Mouse (Mus musculus) granulocyte monocyte progenitor cell, adult 5-6 weeks (primary cell): Measurements from ENCODE around the gene Bbs9. TPM values are rescaled to one million over a fixed set of nuclear protein-coding genes. Genes with fewer than 3 reads are reported as not detected.

Experiments
- ATAC-seq: replicated peaks from 2 replicates; pipeline ENCODE4 v1.8.0; 2016; ENCODE audit warnings: mild to moderate bottlenecking, moderate TSS enrichment, inconsistent platforms; ENCODE audit not compliant: poor library complexity, severe bottlenecking
- total RNA-seq, 2 experiments: library from RNA; stranded (forward) in 1 of 2; stranded (reverse) in 1 of 2; fragments of 200-712, 200-1000 nt in 1 of 2; fragments of >200 nt in 1 of 2; fragmentation: Nextera tagmentation in 1 of 2; gene quantifications; 2 replicates each; pipeline ENCODE4 v1.2.3; 2014 to 2017

The Bbs9 gene
- total RNA-seq, 2 experiments from 2014 or later, result 18.4 to 20.5 TPM

DNA sequence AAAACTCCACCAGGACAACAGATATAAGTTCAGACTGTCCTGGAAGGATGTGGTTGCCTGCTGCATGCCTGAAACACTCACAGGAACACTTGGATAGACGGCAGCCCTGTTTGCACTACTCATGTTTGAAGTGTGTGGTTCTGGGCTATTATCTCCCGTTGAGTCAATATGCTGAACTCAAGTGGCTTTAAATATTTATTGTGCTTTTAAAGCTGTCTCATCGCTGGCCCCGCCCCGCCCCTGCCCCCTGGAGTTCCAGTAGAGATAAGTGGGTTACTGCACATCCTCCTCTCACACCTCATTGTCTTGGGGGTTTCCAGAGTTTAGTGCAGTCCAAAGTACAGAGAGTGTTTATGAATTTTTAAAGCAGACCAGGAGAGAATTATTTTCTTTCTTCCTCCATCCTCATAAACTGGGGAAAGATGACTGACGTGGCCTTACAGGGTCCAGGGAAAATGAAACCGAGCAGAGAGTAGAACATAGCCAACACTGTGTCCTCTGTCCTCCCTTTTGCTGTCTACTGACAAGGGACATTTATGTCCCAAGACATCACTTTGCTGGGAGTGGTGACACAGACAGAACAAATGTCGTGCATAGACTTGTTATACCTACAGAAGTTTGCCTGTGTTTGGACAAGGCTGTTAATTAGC lies 242.8 kb downstream of the Bbs9 start:
- no peak for ATAC-seq

DNA sequence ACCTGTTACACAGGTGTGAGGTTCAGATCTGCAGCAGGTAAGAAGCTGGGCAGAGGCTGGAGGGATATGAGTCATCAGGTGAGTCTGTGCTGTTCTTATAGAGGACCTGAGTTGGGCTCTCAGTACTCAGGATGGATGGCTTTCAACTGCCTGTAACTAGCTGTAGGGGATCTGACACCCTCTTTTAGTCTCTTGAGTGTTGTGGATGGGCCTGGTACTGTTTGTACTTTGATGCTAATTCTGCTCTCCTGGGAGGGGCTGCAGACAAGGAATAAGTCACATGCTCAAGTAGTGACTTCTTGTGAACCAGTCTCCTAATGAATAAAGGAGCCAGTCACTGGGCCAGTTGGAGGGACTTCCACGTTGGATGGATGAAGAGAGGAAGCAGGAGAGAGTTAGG lies 257.1 kb downstream of the Bbs9 start:
- no peak for ATAC-seq

GRCm38 (mm10) chr9:22734954-22735353 lies 259.4 kb downstream of the Bbs9 start:
- no peak for ATAC-seq

DNA sequence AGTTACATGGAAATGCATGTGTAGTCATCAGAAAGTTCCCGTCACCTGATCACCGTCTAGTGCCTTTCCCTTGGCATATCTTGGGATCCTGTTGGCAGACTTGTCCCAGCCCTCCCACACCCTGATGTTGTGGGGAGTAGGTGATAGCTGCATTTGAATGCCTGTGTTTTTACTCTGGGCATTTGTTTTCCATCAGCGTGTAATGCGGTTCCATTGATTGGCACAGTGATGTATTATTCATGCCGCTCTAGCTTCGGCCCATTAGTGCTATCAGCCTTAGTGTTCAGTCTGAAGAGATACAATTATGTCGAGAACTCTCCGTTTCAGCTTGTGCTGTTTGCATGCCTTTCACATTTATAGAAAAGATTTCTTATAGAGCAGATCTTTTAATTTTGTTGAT lies 259.9 kb downstream of the Bbs9 start:
- no peak for ATAC-seq

- no peak for ATAC-seq
Measured at GRCm38 (mm10) chr9:22737893-22738292, 262.4 kb downstream of the Bbs9 start.

DNA sequence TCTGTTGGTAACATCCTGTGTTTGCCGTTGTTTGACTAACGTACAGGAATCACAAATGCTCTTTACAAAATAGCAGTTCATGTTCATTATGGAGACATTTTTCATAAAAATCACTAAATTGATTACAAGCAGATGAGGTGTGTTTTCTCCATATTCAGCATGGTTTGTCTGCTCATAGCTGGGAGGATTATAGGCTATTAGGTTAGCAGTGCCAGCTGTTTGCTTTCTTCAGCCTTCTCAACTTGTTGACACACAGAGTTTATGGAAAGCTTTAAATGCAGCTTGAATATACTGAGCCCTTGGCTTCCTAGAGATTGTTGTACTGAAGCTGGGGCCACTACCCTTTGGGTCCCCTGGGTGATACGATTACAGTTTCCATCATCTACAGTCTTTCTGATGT lies 263.3 kb downstream of the Bbs9 start:
- ATAC-seq, result no peak

- no peak for ATAC-seq
Measured at GRCm38 (mm10) chr9:22741967-22742366, 266.5 kb downstream of the Bbs9 start.

- no peak for ATAC-seq
Measured at GRCm38 (mm10) chr9:22748617-22749016, 273.1 kb downstream of the Bbs9 start.

DNA sequence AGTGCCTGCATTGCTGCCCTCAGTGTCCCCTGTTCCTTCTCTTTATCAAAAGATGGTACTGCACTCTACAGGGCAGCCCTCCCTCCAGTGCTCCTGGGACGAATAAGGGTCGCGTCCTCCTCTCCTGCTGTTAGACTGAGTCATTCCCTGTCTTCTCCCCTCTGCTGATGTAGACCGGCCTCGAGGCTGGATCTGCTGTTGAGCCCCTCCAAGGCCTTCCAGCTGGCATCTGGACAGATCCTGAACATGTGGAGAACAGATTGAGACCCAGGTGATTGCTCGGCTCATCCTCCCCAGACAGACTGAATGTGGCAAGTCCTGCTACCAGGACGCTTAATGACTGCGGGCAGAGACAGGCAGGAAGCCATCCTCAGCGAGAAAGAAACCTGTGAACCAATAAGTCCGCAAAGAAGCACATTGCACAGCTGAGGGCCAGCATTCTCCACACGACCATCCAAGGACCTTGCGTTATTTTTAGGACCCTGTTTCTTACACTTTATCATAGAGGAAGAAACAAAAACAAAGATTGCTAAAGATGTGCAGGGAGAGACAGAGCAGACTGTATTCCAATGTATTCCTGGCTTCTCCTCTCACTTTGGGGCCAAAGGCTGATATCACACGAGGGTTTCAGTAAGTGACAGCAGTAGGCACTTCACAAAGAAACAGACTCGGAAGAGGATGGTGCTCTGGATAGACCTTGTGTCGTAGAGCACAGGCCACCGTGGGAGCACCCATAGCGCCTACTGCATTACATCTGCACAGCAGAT lies 275.4 kb downstream of the Bbs9 start:
- no peak for ATAC-seq

DNA sequence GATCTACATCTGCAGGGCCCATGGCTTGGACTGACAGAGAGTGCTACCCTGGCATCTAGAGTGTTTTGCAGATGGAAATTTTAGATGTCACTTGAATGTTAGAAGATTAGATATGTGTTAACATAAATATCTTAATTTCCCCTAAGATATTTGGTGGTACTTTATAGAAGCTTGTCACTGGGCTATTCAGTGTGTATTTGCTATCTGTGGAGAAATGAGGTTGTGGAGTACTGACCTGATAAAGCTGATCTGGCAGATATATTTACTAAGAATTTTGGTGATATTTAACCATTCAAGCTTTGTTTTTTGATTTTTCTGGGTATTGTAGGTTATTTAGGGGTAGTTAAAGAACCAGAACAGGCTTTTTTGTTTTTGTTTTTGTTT lies 276.0 kb downstream of the Bbs9 start:
- ATAC-seq, result no peak

- ATAC-seq, result no peak
Measured at GRCm38 (mm10) chr9:22754081-22754672, 278.7 kb downstream of the Bbs9 start.

- no peak for ATAC-seq
Measured at GRCm38 (mm10) chr9:22758487-22758886, 283.0 kb downstream of the Bbs9 start.

- no peak for ATAC-seq
Measured at GRCm38 (mm10) chr9:22759241-22759640, 283.7 kb downstream of the Bbs9 start.

GRCm38 (mm10) chr9:22760376-22760775 lies 284.9 kb downstream of the Bbs9 start:
- ATAC-seq, result no peak

GRCm38 (mm10) chr9:22761487-22761886 lies 286.0 kb downstream of the Bbs9 start:
- no peak for ATAC-seq

- no peak for ATAC-seq
Measured at GRCm38 (mm10) chr9:22765618-22766220, 290.2 kb downstream of the Bbs9 start.

GRCm38 (mm10) chr9:22767154-22767553 lies 291.6 kb downstream of the Bbs9 start:
- no peak for ATAC-seq

DNA sequence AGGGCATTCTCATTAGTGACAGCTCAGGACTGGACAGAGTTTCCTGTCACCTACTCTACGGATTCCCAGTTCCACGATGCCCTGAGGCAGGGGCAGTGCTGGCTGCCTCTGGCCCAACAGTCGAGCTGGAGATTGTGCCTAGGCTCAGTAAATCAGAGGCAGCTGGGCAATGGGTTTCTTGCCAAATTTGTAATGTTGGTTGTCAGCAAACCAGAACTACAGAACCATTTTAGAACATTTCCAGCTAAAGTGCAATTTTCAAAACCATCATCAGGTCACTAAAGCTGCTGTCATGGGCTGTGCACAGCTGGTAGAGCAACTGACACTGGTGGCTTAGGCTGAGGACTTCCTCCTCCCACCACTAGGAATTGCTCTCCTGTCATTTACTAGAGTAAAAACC lies 292.3 kb downstream of the Bbs9 start:
- no peak for ATAC-seq

DNA sequence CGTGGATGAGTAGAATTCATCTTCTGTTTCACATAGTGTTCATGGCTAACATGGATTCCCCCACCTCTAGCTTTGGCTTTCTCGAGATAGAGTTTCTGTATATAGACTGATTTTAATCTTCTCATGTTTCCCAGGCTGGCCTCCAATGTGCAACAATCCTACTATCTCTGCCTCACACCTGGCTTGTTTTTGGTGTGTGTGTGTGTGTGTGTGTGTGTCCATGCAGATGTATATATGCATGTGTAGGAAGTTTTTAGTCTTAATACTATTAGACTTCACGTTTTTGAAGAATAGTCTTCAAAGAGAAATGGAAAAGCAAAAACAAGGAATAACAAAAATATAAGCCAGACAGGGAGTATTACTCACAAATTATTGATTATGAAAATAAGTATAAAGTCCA lies 296.3 kb downstream of the Bbs9 start:
- ATAC-seq, result no peak

GRCm38 (mm10) chr9:22776246-22776961 lies 300.9 kb downstream of the Bbs9 start:
- ATAC-seq, result no peak

DNA sequence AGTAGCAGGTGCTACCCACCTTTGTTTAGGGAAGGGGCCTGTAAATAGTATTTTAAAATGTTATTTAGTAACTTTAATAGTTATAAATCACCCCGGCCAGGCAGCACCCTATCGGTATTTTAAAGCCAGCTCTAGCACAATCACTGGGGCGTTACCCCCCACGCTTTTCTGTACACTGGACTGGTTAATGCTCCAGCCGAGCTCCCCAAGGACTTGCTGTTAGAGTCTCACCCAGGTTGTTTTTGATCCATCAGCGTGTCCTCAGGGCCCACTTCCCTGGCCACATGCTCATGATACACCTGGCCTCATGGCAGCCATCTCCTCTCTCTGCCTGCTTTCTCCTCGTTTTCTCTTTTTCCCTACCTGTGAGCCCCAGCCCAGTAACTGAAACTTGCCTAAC lies 301.9 kb downstream of the Bbs9 start:
- ATAC-seq, result no peak
